Mouse (Mus musculus) lung, postnatal 0 days (tissue): ENCODE results near the gene Lhfp. TPM values are rescaled to one million over a fixed set of nuclear protein-coding genes. Genes with fewer than 3 reads are reported as not detected.
"Not testable (repeated sequence)": the region's sequence is repeated elsewhere in the genome, so short reads cannot be mapped to it uniquely, and the experiment has no call there.

Experiments used
- ATAC-seq: fragments of 200-750 bp; cut with Nextera tagmentation; 2 replicates; pipeline ENCODE4 v1.8.0; 2017; ENCODE audit warnings: moderate library complexity
- DNase-seq: peaks from one replicate; pipeline ENCODE4 v3.0.0-alpha.2; 2016; ENCODE audit warnings: low spot score
- H3K27ac ChIP-seq: fragments of 300-500 bp; sonication (generic); 2 replicates; pipeline ENCODE4 v1.5.1; 2014; ENCODE audit warnings: antibody characterized with exemption, mild to moderate bottlenecking, low read length, mixed read lengths
- H3K27me3 ChIP-seq: fragments of 300-500 bp; sonication (generic); replicated peaks from 2 replicates; pipeline ENCODE4 v1.6.1; 2014; ENCODE audit warnings: low read length, mixed read lengths; ENCODE audit not compliant: insufficient read depth
- H3K36me3 ChIP-seq: fragments of 300-500 bp; sonication (generic); 2 replicates; pipeline ENCODE4 v1.6.1; 2014; ENCODE audit warnings: low read length, mixed read lengths; ENCODE audit not compliant: insufficient read depth
- H3K4me1 ChIP-seq: fragments of 300-500 bp; sonication (generic); 2 replicates; pipeline ENCODE4 v1.6.1; 2014; ENCODE audit warnings: antibody characterized with exemption, low read depth, low read length, mixed read lengths; ENCODE audit not compliant: insufficient read depth
- H3K4me2 ChIP-seq: fragments of 300-500 bp; sonication (generic); replicated peaks from 2 replicates; pipeline ENCODE4 v1.6.1; 2014; ENCODE audit warnings: low read depth, mild to moderate bottlenecking, low read length, moderate library complexity, mixed read lengths
- H3K4me3 ChIP-seq: fragments of 300-500 bp; sonication (generic); 2 replicates; pipeline ENCODE4 v1.5.1; 2014; ENCODE audit warnings: low read depth, low read length
- H3K9ac ChIP-seq: fragments of 300-500 bp; sonication (generic); replicated peaks from 2 replicates; pipeline ENCODE4 v1.6.1; 2014; ENCODE audit warnings: low read depth, mild to moderate bottlenecking
- H3K9me3 ChIP-seq: fragments of 300-500 bp; sonication (generic); 2 replicates; pipeline ENCODE4 v1.6.1; 2016; ENCODE audit warnings: low read length, mixed read lengths
- CTCF ChIP-seq: IDR thresholded peaks from 2 replicates; pipeline ENCODE4 v1.5.1; 2016; ENCODE audit warnings: antibody characterized with exemption, mild to moderate bottlenecking
- EP300 ChIP-seq: IDR thresholded peaks from 2 replicates; pipeline ENCODE4 v1.6.1; 2016; ENCODE audit warnings: antibody characterized with exemption, mild to moderate bottlenecking, control low read depth
- WGBS: fragments of 180-500 bp; shearing (Covaris S2); extraction: QIAGEN DNeasy Blood & Tissue Kit; methylation state at CpG from one replicate; pipeline ENCODE4 v1.1.7; 2014; 5-methylcytosine and 5-hydroxymethylcytosine counted together
- polyA plus RNA-seq: library from polyadenylated mRNA; unstranded; fragments of >200 nt; fragmentation: Nextera tagmentation; extraction: Ambion mirVana; gene quantifications from 2 replicates; pipeline ENCODE4 v1.2.1, GENCODE M21; 2015

The Lhfp gene
- polyA plus RNA-seq, 1 experiment from 2014 or later: 178 TPM

DNA sequence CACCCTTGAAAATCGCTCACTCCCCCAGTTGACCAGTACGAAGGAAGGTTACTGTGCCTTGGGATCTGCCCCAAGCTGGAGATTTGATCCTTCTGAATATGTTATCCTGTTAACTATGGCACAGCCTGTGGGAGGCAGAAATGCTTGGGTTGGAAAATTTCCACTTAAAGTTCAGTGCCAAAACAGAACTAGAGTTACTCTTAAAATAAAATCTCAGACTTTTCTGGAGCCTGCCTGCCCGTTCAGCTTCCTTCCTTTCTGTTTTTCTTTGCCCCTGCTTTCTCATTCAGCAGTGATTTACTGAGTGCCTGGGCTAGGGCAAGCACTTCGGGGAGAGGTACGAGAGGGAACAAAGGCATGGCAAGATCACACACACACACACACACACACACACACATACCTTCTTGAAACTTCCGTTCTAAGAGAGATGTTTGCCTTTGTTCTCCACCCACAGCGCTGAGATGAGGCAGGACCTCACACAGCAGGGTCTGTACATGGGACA, 217.4 kb downstream of the Lhfp start:
- Histone ChIP-seq H3K9me3 (no peaks in the 10 kb centered on the region), H3K27ac (no peak overlapping the region), H3K4me2 (no peak overlapping the region), H3K27me3 (no peaks in the 10 kb centered on the region), H3K4me1 (no peaks in the 10 kb centered on the region), H3K4me3 (no peak overlapping the region), H3K36me3 (no peaks in the 10 kb centered on the region), H3K9ac (no peak overlapping the region)
- WGBS: 17% methylated on average over 7 of the region's 7 CpGs
- ATAC-seq (peak; percentile 58), DNase-seq (peak; percentile 20)
- no peak for TF ChIP-seq EP300
- TF ChIP-seq CTCF: no peak

DNA sequence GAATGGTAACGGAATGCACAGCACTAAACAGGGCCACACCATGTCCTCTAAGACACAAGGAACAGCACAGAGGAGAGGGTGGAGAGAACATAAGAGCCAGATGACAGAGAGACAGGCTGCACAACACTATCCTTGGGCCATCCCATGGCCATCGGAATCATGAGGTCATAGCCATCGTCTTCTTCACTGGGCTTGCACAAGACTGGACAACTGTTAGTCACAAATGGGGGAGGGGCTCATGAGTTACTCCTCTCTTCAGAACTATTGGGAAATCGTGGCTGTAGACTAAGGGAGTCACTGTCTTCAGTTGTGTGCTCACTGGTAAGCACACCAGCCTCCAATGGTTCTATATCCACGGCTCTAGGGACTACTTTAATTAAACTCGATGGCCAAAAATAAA, 224.8 kb downstream of the Lhfp start:
- no peak overlapping the region for H3K4me3 ChIP-seq
- no peak overlapping the region for H3K9ac ChIP-seq
- no peak overlapping the region for H3K27ac ChIP-seq
- no peaks in the 10 kb centered on the region for H3K9me3 ChIP-seq
- 82% methylated on average over 6 of the region's 6 CpGs for WGBS
- ATAC-seq (no peak), DNase-seq (no peak)
- H3K4me2 ChIP-seq: no peak overlapping the region
- no peaks in the 10 kb centered on the region for H3K36me3 ChIP-seq
- no peaks in the 10 kb centered on the region for H3K27me3 ChIP-seq
- H3K4me1 ChIP-seq: no peaks in the 10 kb centered on the region
- no peak for TF ChIP-seq EP300
- no peak for TF ChIP-seq CTCF

DNA sequence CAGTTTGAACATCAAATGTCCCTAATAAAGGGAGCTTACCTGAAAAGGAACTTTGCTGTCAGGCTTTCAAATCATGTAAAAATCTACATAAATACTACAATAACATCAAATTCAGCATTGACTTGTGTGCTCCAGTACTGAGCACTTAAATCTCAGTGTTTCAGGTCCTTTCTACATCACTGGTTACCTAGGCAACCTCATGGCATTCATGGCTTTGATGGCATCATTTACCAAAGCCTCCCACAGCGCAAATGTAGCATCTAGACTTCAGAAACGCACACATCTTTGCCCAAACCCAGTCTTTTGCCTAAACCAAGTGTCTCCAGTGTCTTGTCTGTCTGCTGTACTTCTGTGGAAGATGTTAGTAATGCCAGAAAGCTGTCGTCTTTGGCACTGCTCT, 225.7 kb downstream of the Lhfp start:
- no peak overlapping the region for H3K9ac ChIP-seq
- H3K4me2 ChIP-seq: no peak overlapping the region
- no peaks in the 10 kb centered on the region for H3K9me3 ChIP-seq
- H3K27me3 ChIP-seq: no peaks in the 10 kb centered on the region
- ATAC-seq (no peak), DNase-seq (no peak)
- H3K27ac ChIP-seq: no peak overlapping the region
- H3K36me3 ChIP-seq: no peaks in the 10 kb centered on the region
- 88% methylated on average over 3 of the region's 3 CpGs for WGBS
- TF ChIP-seq EP300: no peak
- no peak for TF ChIP-seq CTCF
- H3K4me1 ChIP-seq: no peaks in the 10 kb centered on the region
- H3K4me3 ChIP-seq: no peak overlapping the region

DNA sequence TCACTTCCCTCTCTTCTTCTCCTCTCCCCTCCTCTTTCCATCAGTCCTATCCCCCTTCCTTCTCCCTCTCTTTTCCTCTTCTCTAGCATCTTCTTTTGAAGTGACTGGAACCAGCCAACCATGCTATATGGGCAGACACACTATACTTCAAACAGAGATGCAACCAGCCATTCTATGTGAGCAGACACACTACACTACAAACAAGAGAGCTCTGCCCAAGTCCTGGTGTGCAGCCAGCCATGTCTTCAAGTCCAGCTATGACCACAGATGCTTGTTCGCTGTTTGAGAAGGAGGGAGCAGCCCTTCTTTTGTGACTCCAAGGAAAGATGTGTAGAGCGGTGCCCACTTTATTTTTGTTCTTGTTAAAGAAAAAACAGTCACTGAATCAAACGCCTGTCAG, 231.9 kb downstream of the Lhfp start:
- WGBS: 83% methylated on average over 3 of the region's 3 CpGs
- no peak for DNase-seq
- no peak overlapping the region for H3K27ac ChIP-seq
- no peak overlapping the region for H3K4me2 ChIP-seq
- H3K9me3 ChIP-seq: no peaks in the 10 kb centered on the region
- no peaks in the 10 kb centered on the region for H3K36me3 ChIP-seq
- H3K27me3 ChIP-seq: no peaks in the 10 kb centered on the region
- no peaks in the 10 kb centered on the region for H3K4me1 ChIP-seq
- no peak overlapping the region for H3K9ac ChIP-seq
- ATAC-seq: no peak
- H3K4me3 ChIP-seq: no peak overlapping the region
- TF ChIP-seq CTCF (no peak), EP300 (no peak)

DNA sequence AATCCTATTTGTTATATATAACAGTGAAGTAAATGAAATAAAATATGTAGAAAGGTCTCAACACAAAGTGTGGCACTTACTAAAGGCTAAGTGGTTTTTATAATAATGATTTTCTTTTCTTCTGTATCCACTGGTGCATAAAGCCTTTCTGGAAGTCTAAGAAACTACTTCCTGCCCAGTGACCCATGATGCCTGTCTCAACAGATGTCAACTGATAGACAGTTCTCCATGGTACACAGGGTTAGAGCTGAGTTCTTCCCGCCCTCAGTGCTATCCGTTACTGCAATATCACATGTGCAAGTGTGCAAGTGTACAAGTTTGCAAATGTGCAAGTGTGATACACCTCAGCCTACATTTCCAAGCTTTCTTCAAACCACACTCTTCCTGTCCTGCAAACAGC, 236.7 kb downstream of the Lhfp start:
- Histone ChIP-seq H3K36me3 (no peaks in the 10 kb centered on the region), H3K4me1 (no peaks in the 10 kb centered on the region), H3K9me3 (no peaks in the 10 kb centered on the region), H3K27ac (no peak overlapping the region), H3K4me3 (no peak overlapping the region), H3K27me3 (no peaks in the 10 kb centered on the region), H3K4me2 (no peak overlapping the region), H3K9ac (no peak overlapping the region)
- 84% methylated on average over 2 of the region's 2 CpGs for WGBS
- TF ChIP-seq CTCF (no peak), EP300 (no peak)
- no peak for DNase-seq
- no peak for ATAC-seq

DNA sequence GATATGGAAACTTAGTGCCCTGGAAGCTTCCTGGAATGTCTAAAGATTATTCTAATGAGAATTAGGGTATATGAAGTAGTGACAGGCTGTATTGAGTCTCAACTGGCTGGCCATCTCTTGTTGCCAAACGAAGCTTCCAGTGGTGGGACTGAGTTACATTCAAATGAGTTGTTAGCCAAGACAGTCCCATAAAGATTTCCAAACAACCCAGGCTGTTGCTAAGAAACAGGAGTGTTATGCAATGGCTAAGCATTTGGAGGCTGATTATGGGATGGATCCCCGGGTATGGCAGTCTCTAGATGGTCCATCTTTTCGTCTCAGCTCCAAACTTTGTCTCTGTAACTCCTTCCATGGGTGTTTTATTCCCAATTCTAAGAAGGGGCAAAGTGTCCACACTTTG, 240.7 kb downstream of the Lhfp start:
- H3K4me3 ChIP-seq, H3K36me3 ChIP-seq, ATAC-seq, H3K27me3 ChIP-seq, H3K4me1 ChIP-seq, H3K9me3 ChIP-seq, H3K4me2 ChIP-seq, H3K9ac ChIP-seq, H3K27ac ChIP-seq: not testable (repeated sequence)
- WGBS: 50% methylated on average over 2 of the region's 3 CpGs
- peak; percentile 39 for DNase-seq

DNA sequence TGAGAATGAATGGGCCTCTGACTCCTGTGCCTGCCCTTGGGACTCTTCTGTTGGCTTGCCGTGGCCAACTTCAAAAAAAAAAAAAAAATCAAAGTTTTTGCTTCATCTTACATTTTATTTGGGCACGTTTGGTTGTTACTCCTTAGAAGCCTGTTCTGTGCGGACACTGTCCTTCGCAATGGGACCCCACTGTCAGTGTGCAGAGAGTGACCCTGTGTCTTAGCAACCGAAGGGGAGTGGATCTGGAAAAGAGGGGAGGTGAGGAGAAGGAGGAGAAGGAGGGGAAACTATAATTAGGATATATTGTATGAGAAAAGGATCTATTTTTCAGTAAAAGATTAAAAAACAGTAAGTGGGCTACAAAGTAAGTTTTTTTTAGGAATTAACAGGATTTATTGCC, 242.7 kb downstream of the Lhfp start:
- no peak for ATAC-seq
- TF ChIP-seq EP300: no peak
- no peak for TF ChIP-seq CTCF
- H3K27me3 ChIP-seq: no peaks in the 10 kb centered on the region
- no peak for DNase-seq
- no peak overlapping the region for H3K4me2 ChIP-seq
- no peaks in the 10 kb centered on the region for H3K9me3 ChIP-seq
- no peak overlapping the region for H3K27ac ChIP-seq
- 84% methylated on average over 5 of the region's 5 CpGs for WGBS
- no peak overlapping the region for H3K4me3 ChIP-seq
- no peak overlapping the region for H3K9ac ChIP-seq
- H3K4me1 ChIP-seq: no peaks in the 10 kb centered on the region
- H3K36me3 ChIP-seq: no peaks in the 10 kb centered on the region
